Mouse (Mus musculus): Measurements from ENCODE around the gene Pla2g2f.

GRCm38 (mm10) chr4:138775435-138775834 lies 18.0 kb upstream of the Pla2g2f start, which contains the start of gene Pla2g2d:
- TF ChIP-seq HCFC1 (IDR thresholded peaks at IDR 0.05; ENCODE audit: borderline replicate concordance, insufficient read depth, low read length) (no peak), ZNF384 (IDR thresholded peaks at IDR 0.05; ENCODE audit: low read depth, low read length) (no peak)
